Mouse (Mus musculus): ENCODE data around the gene Smad3.

DNA sequence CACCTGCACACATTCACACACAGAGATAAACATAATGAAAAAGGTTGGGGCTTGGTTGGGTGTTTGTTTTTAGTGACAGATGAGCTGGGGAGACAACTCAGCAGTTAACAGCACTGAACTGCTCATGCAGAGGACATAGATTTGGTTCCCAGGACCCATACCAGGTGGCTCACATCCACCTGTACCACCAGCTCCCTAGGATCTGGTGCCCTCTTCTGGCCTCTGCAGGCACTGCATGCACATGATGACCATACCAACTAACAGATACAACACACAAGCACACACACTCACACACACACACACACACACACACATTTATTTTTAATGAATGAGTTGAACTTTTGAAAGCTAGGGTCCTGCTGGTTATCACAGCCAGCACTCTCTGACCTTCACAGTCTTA, 48.5 kb downstream of the Smad3 start:
- no peak for TF ChIP-seq REST (IDR thresholded peaks at IDR 0.05; ENCODE audit: insufficient read depth, insufficient read length)
- no peak for TF ChIP-seq POLR2A (IDR thresholded peaks at IDR 0.05; ENCODE audit: insufficient read length, low read depth)
- TF ChIP-seq SRF (IDR thresholded peaks at IDR 0.05; ENCODE audit: control insufficient read depth, insufficient read length, low read depth) = no peak
